ENCODE assay signal across 16 mouse cellular contexts in the genomic region with DNA sequence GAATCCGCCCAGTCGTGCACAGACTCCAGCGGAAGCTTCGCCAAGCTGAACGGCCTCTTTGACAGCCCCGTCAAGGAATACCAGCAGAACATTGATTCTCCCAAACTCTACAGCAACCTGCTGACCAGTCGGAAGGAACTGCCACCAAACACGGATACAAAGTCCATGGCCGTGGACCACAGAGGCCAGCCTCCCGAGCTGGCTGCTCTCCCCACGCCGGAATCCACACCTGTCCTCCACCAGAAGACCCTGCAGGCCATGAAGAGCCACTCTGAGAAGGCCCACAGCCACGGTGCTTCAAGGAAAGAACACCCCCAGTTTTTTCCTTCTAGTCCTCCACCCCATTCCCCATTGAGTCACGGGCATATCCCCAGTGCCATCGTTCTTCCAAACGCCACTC.
"Had no signal": no experiment of that assay in that cellular context is flagged by ENCODE, and none has a peak within 500 bp of the region (broad histone marks: within the 10 kb centered on the region; RNA-seq: fewer than 3 reads in every experiment).

No protein-coding gene starts in this region.

- H3K9ac ChIP-seq: neural tube, embryonic 13.5 days; neural tube, embryonic 15.5 days; stomach, embryonic 15.5 days had no signal

- H3K27me3 ChIP-seq: neural tube, embryonic 13.5 days; neural tube, embryonic 15.5 days; stomach, embryonic 15.5 days had no signal

- H3K27ac ChIP-seq: neural tube, embryonic 13.5 days; neural tube, embryonic 15.5 days; stomach, embryonic 15.5 days; stomach, postnatal 0 days had no signal

- H3K4me3 ChIP-seq: neural tube, embryonic 13.5 days; neural tube, embryonic 15.5 days; stomach, embryonic 15.5 days had no signal

- DNase-seq: retina, postnatal 1 day; right cerebral cortex, adult 18-20 months; right cerebral cortex, postnatal 14 days; right cerebral cortex, postnatal 25 days; right cerebral cortex, postnatal 4 days; spleen, adult 18-20 months; thymus, adult 18-20 months; thymus, adult 2 months; thymus, postnatal 14 days; thymus, postnatal 25 days; thymus, postnatal 36 days; thymus, postnatal 4 days had no signal

- H3K4me2 ChIP-seq: neural tube, embryonic 13.5 days; neural tube, embryonic 15.5 days; stomach, embryonic 15.5 days had no signal

- H3K9me3 ChIP-seq: neural tube, embryonic 13.5 days; neural tube, embryonic 15.5 days; stomach, embryonic 15.5 days had no signal

- H3K4me1 ChIP-seq: neural tube, embryonic 13.5 days; neural tube, embryonic 15.5 days; stomach, embryonic 15.5 days had no signal
